Mouse (Mus musculus) heart, embryonic 12.5 days (tissue): ENCODE measurements around the gene Ltf. TPM values are rescaled to one million over a fixed set of nuclear protein-coding genes. Genes with fewer than 3 reads are reported as not detected.

Source experiments
- ATAC-seq: fragments of 200-750 bp; cut with Nextera tagmentation; 2 replicates; pipeline ENCODE4 v1.8.0; 2017; ENCODE audit warnings: moderate TSS enrichment, moderate library complexity; ENCODE audit not compliant: insufficient number of reproducible peaks, low FRiP score
- H3K27ac ChIP-seq: fragments of 300-500 bp; sonication (generic); 2 replicates; pipeline ENCODE4 v1.5.1; 2016; ENCODE audit warnings: mild to moderate bottlenecking, moderate library complexity; ENCODE audit not compliant: poor library complexity, severe bottlenecking
- H3K27me3 ChIP-seq: fragments of 300-500 bp; sonication (generic); replicated peaks from 2 replicates; pipeline ENCODE4 v1.6.1; 2016; ENCODE audit warnings: mild to moderate bottlenecking, moderate library complexity
- H3K36me3 ChIP-seq: fragments of 300-500 bp; sonication (generic); 2 replicates; pipeline ENCODE4 v1.6.1; 2016; ENCODE audit warnings: mild to moderate bottlenecking, moderate library complexity
- H3K4me1 ChIP-seq: fragments of 300-500 bp; sonication (generic); replicated peaks from 2 replicates; pipeline ENCODE4 v1.6.1; 2016; ENCODE audit warnings: mild to moderate bottlenecking
- H3K4me2 ChIP-seq: fragments of 300-500 bp; sonication (generic); 2 replicates; pipeline ENCODE4 v1.6.1; 2016; ENCODE audit warnings: mild to moderate bottlenecking, moderate library complexity
- H3K4me3 ChIP-seq: fragments of 300-500 bp; sonication (generic); 2 replicates; pipeline ENCODE4 v1.5.1; 2016; ENCODE audit warnings: mild to moderate bottlenecking
- H3K9ac ChIP-seq: fragments of 300-500 bp; sonication (generic); 2 replicates; pipeline ENCODE4 v1.6.1; 2016; ENCODE audit warnings: mild to moderate bottlenecking, moderate library complexity
- H3K9me3 ChIP-seq: fragments of 300-500 bp; sonication (generic); replicated peaks from 2 replicates; pipeline ENCODE4 v1.6.1; 2016; ENCODE audit warnings: mild to moderate bottlenecking, moderate library complexity
- WGBS: fragments of 180-500 bp; shearing (Covaris S2); methylation state at CpG from one replicate; pipeline ENCODE4 v1.1.7; 2016; 5-methylcytosine and 5-hydroxymethylcytosine counted together
- polyA plus RNA-seq: library from polyadenylated mRNA; unstranded; fragments of >200 nt; fragmentation: Nextera tagmentation; extraction: Ambion mirVana; gene quantifications from 2 replicates; pipeline ENCODE4 v1.2.1, GENCODE M21; 2016

Gene Ltf
- polyA plus RNA-seq, 1 experiment from 2014 or later, result 1.3 TPM

- no peak for ATAC-seq
- WGBS, result 47% methylated on average over 6 of the region's 6 CpGs
- no peaks in the 10 kb centered on the region; the same call in 1 of the 2 replicates for H3K27me3 ChIP-seq
Measured at GRCm38 (mm10) chr9:111086137-111086536, 67.1 kb downstream of the Ltf start.

GRCm38 (mm10) chr9:111086995-111087606 is 68.0 kb downstream of the Ltf start:
- H3K36me3 ChIP-seq, result no peaks in the 10 kb centered on the region
- H3K27me3 ChIP-seq, result no peaks in the 10 kb centered on the region; the same call in 1 of the 2 replicates
- no peak for ATAC-seq
- no peak overlapping the region for H3K27ac ChIP-seq
- WGBS, result 21% methylated on average over 3 of the region's 3 CpGs
- H3K4me1 ChIP-seq, result peaks cover 33% of the 10 kb centered on the region
- H3K9me3 ChIP-seq, result no peaks in the 10 kb centered on the region
- H3K9ac ChIP-seq, result no peak overlapping the region
- H3K4me2 ChIP-seq, result no peak overlapping the region
- H3K4me3 ChIP-seq, result no peak overlapping the region

More at GRCm38 (mm10) chr9:111086137-111086536, 67.1 kb downstream of the Ltf start:
- Histone ChIP-seq H3K4me2 (no peak overlapping the region), H3K9ac (no peak overlapping the region), H3K9me3 (peaks cover under 1% of the 10 kb centered on the region; the same call in 1 of the 2 replicates), H3K36me3 (no peaks in the 10 kb centered on the region), H3K27ac (no peak overlapping the region), H3K4me1 (peaks cover 38% of the 10 kb centered on the region), H3K4me3 (no peak overlapping the region)

- Histone ChIP-seq H3K36me3 (no peaks in the 10 kb centered on the region), H3K27me3 (no peaks in the 10 kb centered on the region; the same call in 1 of the 2 replicates), H3K4me2 (peak overlapping the region; percentile 28; the same call in 1 of the 2 replicates), H3K9ac (no peak overlapping the region), H3K9me3 (no peaks in the 10 kb centered on the region), H3K4me1 (peaks cover 27% of the 10 kb centered on the region), H3K4me3 (no peak overlapping the region), H3K27ac (no peak overlapping the region)
- no peak for ATAC-seq
- 3% methylated on average over 5 of the region's 5 CpGs for WGBS
Measured at GRCm38 (mm10) chr9:111087960-111088359, 68.9 kb downstream of the Ltf start.

- Histone ChIP-seq H3K4me3 (no peak overlapping the region), H3K27me3 (no peaks in the 10 kb centered on the region; the same call in 1 of the 2 replicates), H3K36me3 (no peaks in the 10 kb centered on the region), H3K9me3 (no peaks in the 10 kb centered on the region), H3K4me1 (peaks cover 32% of the 10 kb centered on the region), H3K27ac (no peak overlapping the region), H3K4me2 (no peak overlapping the region), H3K9ac (no peak overlapping the region)
- 41% methylated on average over 7 of the region's 7 CpGs for WGBS
- no peak for ATAC-seq
Measured at GRCm38 (mm10) chr9:111088886-111089285, 69.8 kb downstream of the Ltf start.

Other genes with a start within 250 kb of the Ltf start
- gene Prss42, start 221.1 kb upstream of the Ltf start, polyA plus RNA-seq, result 0.14 TPM in 1 of 2 replicates, not detected in the other
- gene Prss44, start 205.3 kb upstream of the Ltf start, polyA plus RNA-seq, result not detected in 2 replicates
- not detected in 2 replicates for gene Prss43, start 192.6 kb upstream of the Ltf start, polyA plus RNA-seq
- gene Prss45, start 184.7 kb upstream of the Ltf start, polyA plus RNA-seq, result not detected in 2 replicates
- not detected in 2 replicates for gene Prss46, start 174.8 kb upstream of the Ltf start, polyA plus RNA-seq
- gene Prss50, start 161.3 kb upstream of the Ltf start, polyA plus RNA-seq, result 0.97 TPM in 1 of 2 replicates, not detected in the other
- gene Als2cl, start 139.4 kb upstream of the Ltf start, polyA plus RNA-seq, result 1.3 and 1.4 TPM in 2 replicates
- gene Tmie, start 139.2 kb upstream of the Ltf start, polyA plus RNA-seq, result 0.06 and 0.65 TPM in 2 replicates
- gene Fam240a, start 102.4 kb upstream of the Ltf start, polyA plus RNA-seq, result not detected in 2 replicates
- not detected in 2 replicates for gene Tdgf1, start 73.1 kb upstream of the Ltf start, polyA plus RNA-seq
- 1.3 and 1.5 TPM in 2 replicates for gene Lrrc2, start 67.7 kb upstream of the Ltf start, polyA plus RNA-seq
- 0.09 TPM in 1 of 2 replicates, not detected in the other for gene Rtp3, start 28.7 kb upstream of the Ltf start, polyA plus RNA-seq
- 3.9 and 4.4 TPM in 2 replicates for gene Ccrl2, start 38.2 kb downstream of the Ltf start, polyA plus RNA-seq
- gene Lrrfip2, start 98.3 kb downstream of the Ltf start, polyA plus RNA-seq, result 65.8 and 70.4 TPM in 2 replicates